Mouse (Mus musculus) 3134 (cell line): ENCODE results near the gene Ing3.

Experiments used
- DNase-seq: peaks from one replicate; pipeline ENCODE4 v3.0.0-alpha.2; 2011; ENCODE audit warnings: low spot score; ENCODE audit not compliant: insufficient read length; ENCODE audit errors: extremely low read depth

Gene Ing3

DNA sequence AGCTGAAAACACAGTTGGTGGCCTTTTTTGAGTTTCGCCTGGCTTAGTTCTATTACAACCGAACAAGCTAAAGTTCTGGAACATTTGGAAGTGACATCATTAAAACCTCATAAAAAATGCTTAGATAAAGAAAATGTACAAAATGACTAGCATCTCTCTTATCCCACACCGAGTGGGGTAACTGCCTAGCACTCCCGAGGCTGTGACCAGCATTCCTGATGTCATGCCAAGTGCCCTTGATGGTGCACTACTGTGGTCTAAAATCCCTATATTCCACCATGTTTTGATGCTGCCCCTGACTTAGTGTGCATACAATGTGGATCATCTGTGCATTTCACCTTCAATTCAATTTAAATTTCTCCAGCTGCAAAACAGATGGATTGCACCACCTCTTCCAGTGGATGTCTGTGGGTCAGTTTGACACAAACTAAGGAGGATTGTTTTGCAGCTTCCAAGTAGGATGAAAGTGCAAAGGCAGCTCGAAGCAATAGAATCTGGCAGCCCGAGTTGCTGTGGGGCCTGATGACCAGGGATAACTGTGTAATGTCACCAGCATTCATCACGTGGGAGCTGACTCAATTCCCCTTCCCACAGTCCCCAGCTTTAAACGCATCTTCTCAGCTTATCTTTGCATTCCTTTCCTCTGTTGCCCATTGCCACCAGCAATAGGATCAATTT is 69.5 kb downstream of the Ing3 start:
- DNase-seq = no peak

GRCm38 (mm10) chr6:22019637-22020036 is 70.3 kb downstream of the Ing3 start:
- DNase-seq = no peak

DNA sequence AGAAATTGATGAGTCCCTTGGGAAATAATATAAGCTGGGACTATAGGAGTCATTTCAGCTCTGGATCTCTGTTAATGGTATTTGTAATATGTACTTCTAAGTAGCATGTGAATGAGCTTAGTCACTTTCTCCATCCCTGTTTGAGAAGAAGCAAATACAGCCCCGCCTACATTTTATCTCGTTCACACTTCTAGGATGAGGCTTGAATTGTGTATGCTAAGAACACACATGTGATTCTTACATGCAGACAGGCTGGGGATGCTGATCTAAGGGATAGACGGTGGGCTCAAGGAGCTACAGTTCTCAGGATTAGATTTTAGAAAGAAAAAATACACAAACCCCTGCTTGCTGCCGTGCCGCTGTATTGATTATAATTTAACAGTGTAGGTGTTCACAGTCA is 71.3 kb downstream of the Ing3 start:
- DNase-seq = no peak

GRCm38 (mm10) chr6:22021315-22021714 is 71.9 kb downstream of the Ing3 start:
- no peak for DNase-seq

DNA sequence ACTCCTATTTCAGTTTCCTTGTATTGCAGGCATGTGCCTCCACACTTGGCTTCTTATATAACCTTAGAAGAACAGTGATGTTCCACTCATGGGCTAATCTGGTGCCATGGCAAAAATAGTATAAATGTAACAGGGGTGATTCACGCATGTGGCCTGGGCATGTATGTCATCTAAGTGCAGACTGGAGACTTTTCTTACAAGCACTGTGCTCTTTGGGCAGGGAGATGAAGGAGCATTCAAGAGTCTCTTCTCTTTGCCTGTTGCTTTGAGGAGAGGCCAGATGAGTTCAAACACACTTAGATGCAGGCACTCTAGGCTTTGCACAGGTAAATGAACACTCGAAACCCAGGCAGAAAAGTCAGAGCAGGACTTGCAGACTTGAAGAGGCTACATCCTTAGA is 74.8 kb downstream of the Ing3 start:
- no peak for DNase-seq
